Mouse (Mus musculus) cerebellum, adult 2 months (tissue): ENCODE measurements at regions not wholly inside any gene's neighbourhood (a gene's known extent, or its start where the extent isn't known, plus 50 kb on each side); places are given as distances from the start of the nearest gene placed in this dataset.
A peak's percentile ranks its signal among the peaks of the same experiment; 100 is the strongest.

Experiments
- DNase-seq, 2 experiments: peaks; one replicate each; pipeline ENCODE4 v3.0.0; 2021
- H3K27ac ChIP-seq: fragments of 200-500 bp; 2 replicates; pipeline ENCODE4 v1.5.1; 2012; ENCODE audit warnings: low read length, control low read depth, inconsistent platforms; ENCODE audit not compliant: insufficient read depth
- H3K27me3 ChIP-seq: fragments of 200-500 bp; 2 replicates; pipeline ENCODE4 v1.6.1; 2012; ENCODE audit warnings: inconsistent platforms, mild to moderate bottlenecking, low read length, moderate library complexity; ENCODE audit not compliant: control insufficient read depth, insufficient read depth
- H3K4me1 ChIP-seq: fragments of 200-500 bp; 2 replicates; pipeline ENCODE4 v1.6.1; 2011; ENCODE audit warnings: low read length; ENCODE audit not compliant: control insufficient read depth, insufficient read depth
- H3K4me3 ChIP-seq: fragments of 200-500 bp; replicated peaks from 2 replicates; pipeline ENCODE3; 2011; ENCODE audit warnings: mild to moderate bottlenecking, low read depth, low read length, control low read depth; ENCODE audit not compliant: insufficient read depth
- CTCF ChIP-seq: fragments of 200-500 bp; IDR thresholded peaks from 2 replicates; pipeline ENCODE4 v1.5.1; 2011; ENCODE audit warnings: low read depth, mild to moderate bottlenecking, control low read depth, low read length, moderate library complexity, borderline replicate concordance; ENCODE audit not compliant: insufficient read depth
- POLR2A ChIP-seq: fragments of 200-500 bp; IDR thresholded peaks from 2 replicates; pipeline ENCODE4 v1.6.1; 2011; ENCODE audit warnings: low read length, control low read depth, borderline replicate concordance; ENCODE audit not compliant: insufficient read depth
- WGBS: fragments of 180-500 bp; shearing (Covaris S2); methylation state at CpG from one replicate; pipeline ENCODE4 v1.1.7; 2018; 5-methylcytosine and 5-hydroxymethylcytosine counted together

GRCm38 (mm10) chr8:117930687-117931086 is 128.9 kb upstream of the Mphosph6 start:
- Histone ChIP-seq H3K4me3 (no peak overlapping the region), H3K27ac (no peak overlapping the region), H3K27me3 (no peaks in the 10 kb centered on the region), H3K4me1 (0 out of 2 replicates have a peak, but pooled peaks cover 3% of the 10 kb centered on the region)
- WGBS, result 49% methylated on average over 6 of the region's 6 CpGs
- DNase-seq, result peak in 1 of 2 experiments; percentile 50
- TF ChIP-seq CTCF (peak; percentile 23; the same call in 1 of the 2 replicates), POLR2A (no peak)

DNA sequence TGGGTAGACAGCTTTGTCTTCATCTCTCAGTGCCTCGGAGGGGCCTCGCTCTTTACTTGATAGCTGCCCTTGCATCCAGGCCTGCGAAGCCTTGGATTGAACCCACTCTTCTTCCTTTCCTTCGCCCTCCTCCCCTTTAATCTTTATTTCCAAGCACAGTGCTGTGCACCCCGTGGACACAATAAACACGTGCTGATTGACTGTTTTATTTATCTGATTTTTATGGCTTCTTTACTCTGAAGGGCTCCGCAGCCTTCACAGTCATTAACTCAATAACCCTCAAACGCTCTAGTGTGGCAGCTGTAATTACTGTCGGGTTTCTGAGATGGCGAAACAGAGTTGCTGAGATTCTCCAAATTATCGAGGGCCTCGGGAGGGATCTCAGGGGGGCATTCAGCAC is 127.9 kb upstream of the Mphosph6 start:
- Histone ChIP-seq H3K27ac (no peak overlapping the region), H3K4me1 (no peaks in the 10 kb centered on the region), H3K4me3 (no peak overlapping the region), H3K27me3 (no peaks in the 10 kb centered on the region)
- WGBS, result 71% methylated on average over 12 of the region's 12 CpGs
- TF ChIP-seq POLR2A (no peak), CTCF (no peak)
- DNase-seq, result no peak

- Histone ChIP-seq H3K27me3 (no peaks in the 10 kb centered on the region), H3K4me3 (no peak overlapping the region), H3K27ac (no peak overlapping the region), H3K4me1 (no peaks in the 10 kb centered on the region; the same call in 1 of the 2 replicates)
- no peak for DNase-seq
- WGBS, result 43% methylated on average over 6 of the region's 6 CpGs
- TF ChIP-seq CTCF (no peak), POLR2A (no peak)
These were observed 121.6 kb upstream of the Mphosph6 start for GRCm38 (mm10) chr8:117923296-117923695.

DNA sequence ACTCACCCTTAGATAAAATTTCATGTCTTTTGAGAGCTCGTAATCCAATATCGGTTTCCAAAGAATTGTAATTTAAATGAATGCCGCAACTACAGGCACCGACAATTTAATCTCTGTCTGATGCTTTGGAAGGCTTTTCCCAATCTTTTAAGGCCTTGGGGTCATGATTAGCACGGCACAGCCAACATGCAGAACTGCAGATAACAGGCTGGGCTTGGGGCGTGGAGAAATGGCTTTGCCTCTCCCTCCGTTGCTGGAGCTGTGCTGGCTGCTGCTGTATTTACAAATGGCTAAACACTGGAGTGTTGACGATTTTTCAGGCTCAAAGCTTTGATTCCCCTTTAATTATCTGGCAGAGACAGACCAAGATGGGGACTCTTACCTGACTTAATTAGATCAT is 101.3 kb upstream of the Mphosph6 start:
- WGBS, result 78% methylated on average over 8 of the region's 8 CpGs
- no peak for DNase-seq
- Histone ChIP-seq H3K4me1 (no peaks in the 10 kb centered on the region), H3K27ac (no peak overlapping the region), H3K27me3 (no peaks in the 10 kb centered on the region), H3K4me3 (no peak overlapping the region)
- TF ChIP-seq CTCF, result no peak
- no peak for TF ChIP-seq POLR2A

- TF ChIP-seq CTCF, result no peak
- no peak for TF ChIP-seq POLR2A
- DNase-seq, result no peak
- H3K4me1 ChIP-seq, result no peaks in the 10 kb centered on the region
- H3K27ac ChIP-seq, result no peak overlapping the region
- H3K27me3 ChIP-seq, result no peaks in the 10 kb centered on the region
- H3K4me3 ChIP-seq, result no peak overlapping the region
These were observed 98.1 kb upstream of the Mphosph6 start for GRCm38 (mm10) chr8:117899892-117900291.

- Histone ChIP-seq H3K4me1 (no peaks in the 10 kb centered on the region), H3K27ac (no peak overlapping the region), H3K27me3 (no peaks in the 10 kb centered on the region; the same call in 1 of the 2 replicates), H3K4me3 (no peak overlapping the region)
- 62% methylated on average over 5 of the region's 5 CpGs for WGBS
- TF ChIP-seq POLR2A (no peak), CTCF (peak; percentile 29; the same call in 1 of the 2 replicates)
- peak in 1 of 2 experiments; percentile 9 for DNase-seq
These were observed 96.3 kb upstream of the Mphosph6 start for GRCm38 (mm10) chr8:117898015-117898414.

GRCm38 (mm10) chr8:117894861-117895260 is 93.1 kb upstream of the Mphosph6 start:
- H3K27ac ChIP-seq, result no peak overlapping the region
- no peaks in the 10 kb centered on the region; the same call in 1 of the 2 replicates for H3K27me3 ChIP-seq
- TF ChIP-seq CTCF, result no peak
- no peak for TF ChIP-seq POLR2A
- no peak for DNase-seq
- 62% methylated on average over 8 of the region's 8 CpGs for WGBS
- H3K4me3 ChIP-seq, result no peak overlapping the region
- H3K4me1 ChIP-seq, result no peaks in the 10 kb centered on the region

- DNase-seq, result no peak
- Histone ChIP-seq H3K4me1 (no peaks in the 10 kb centered on the region), H3K27ac (no peak overlapping the region), H3K27me3 (no peaks in the 10 kb centered on the region; the same call in 1 of the 2 replicates), H3K4me3 (no peak overlapping the region)
- no peak for TF ChIP-seq CTCF
- TF ChIP-seq POLR2A, result no peak
- 70% methylated on average over 3 of the region's 3 CpGs for WGBS
These were observed 88.5 kb upstream of the Mphosph6 start for GRCm38 (mm10) chr8:117890211-117890610.
